Mouse (Mus musculus) adrenal gland, postnatal 10 days (tissue): Measurements from ENCODE around the gene Ttll9. TPM values are rescaled to one million over a fixed set of nuclear protein-coding genes. Genes with fewer than 3 reads are reported as not detected.

Experiments used
- DNase-seq: peaks from one replicate; pipeline ENCODE4 v3.0.0; 2021; ENCODE audit warnings: mixed read lengths
- long read RNA-seq, 2 experiments: library from polyadenylated mRNA; stranded (forward); transcript quantifications; one replicate each; pipeline ENCODE4 v2.0.0; 2021
- total RNA-seq, 2 experiments: library from RNA; stranded (reverse); gene quantifications; 2 replicates each; pipeline ENCODE4 v1.2.3; 2021

Gene Ttll9
- total RNA-seq, result under 1 TPM; 0.27 to 0.79 TPM
- long read RNA-seq, experiment 1, result 0 reads
- long read RNA-seq, experiment 2, result 0 reads

GRCm38 (mm10) chr2:152962091-152962793, at the start of gene Ttll9:
Gene Ttll9, plus strand, starts transcription at chr2:152962485.
- peak; percentile 79 for DNase-seq

- no peak for DNase-seq
Observed at GRCm38 (mm10) chr2:152913471-152913870, 48.8 kb upstream of the Ttll9 start.

GRCm38 (mm10) chr2:152914310-152915120, 47.8 kb upstream of the Ttll9 start:
- peak; percentile 93 for DNase-seq

- no peak for DNase-seq
Observed at GRCm38 (mm10) chr2:152915453-152915852, 46.8 kb upstream of the Ttll9 start.

- no peak for DNase-seq
Observed at GRCm38 (mm10) chr2:152916111-152916510, 46.2 kb upstream of the Ttll9 start.

GRCm38 (mm10) chr2:152917671-152918070, 44.6 kb upstream of the Ttll9 start:
- DNase-seq, result no peak

GRCm38 (mm10) chr2:152922376-152922775, 39.9 kb upstream of the Ttll9 start:
- no peak for DNase-seq

GRCm38 (mm10) chr2:152923621-152924020, 38.7 kb upstream of the Ttll9 start:
- DNase-seq, result no peak

GRCm38 (mm10) chr2:152924128-152924527, 38.2 kb upstream of the Ttll9 start:
- no peak for DNase-seq

GRCm38 (mm10) chr2:152924543-152924942, 37.7 kb upstream of the Ttll9 start:
- no peak for DNase-seq

- peak; percentile 83 for DNase-seq
Observed at GRCm38 (mm10) chr2:152925189-152925872, 37.0 kb upstream of the Ttll9 start.

- no peak for DNase-seq
Observed at GRCm38 (mm10) chr2:152926896-152927295, 35.4 kb upstream of the Ttll9 start.

- no peak for DNase-seq
Observed at GRCm38 (mm10) chr2:152927371-152927770, 34.9 kb upstream of the Ttll9 start.

- DNase-seq, result no peak
Observed at GRCm38 (mm10) chr2:152928219-152928987, 33.9 kb upstream of the Ttll9 start.

GRCm38 (mm10) chr2:152928988-152929370, 33.3 kb upstream of the Ttll9 start:
- no peak for DNase-seq

- no peak for DNase-seq
Observed at GRCm38 (mm10) chr2:152930276-152930675, 32.0 kb upstream of the Ttll9 start.

GRCm38 (mm10) chr2:152931456-152932160, 30.7 kb upstream of the Ttll9 start:
- no peak for DNase-seq

GRCm38 (mm10) chr2:152933048-152933447, 29.2 kb upstream of the Ttll9 start, which contains the start of gene Foxs1:
Gene Foxs1, minus strand, starts transcription at chr2:152933208.
- DNase-seq, result no peak

- DNase-seq, result peak; percentile 77
Observed at GRCm38 (mm10) chr2:152933614-152934013, 28.7 kb upstream of the Ttll9 start.

GRCm38 (mm10) chr2:152939846-152940245, 22.4 kb upstream of the Ttll9 start:
- DNase-seq, result peak; percentile 80

- DNase-seq, result no peak
Observed at GRCm38 (mm10) chr2:152941106-152941505, 21.2 kb upstream of the Ttll9 start.
